Mouse (Mus musculus) thymus, postnatal 0 days (tissue): ENCODE data around the gene Arap1. TPM values are rescaled to one million over a fixed set of nuclear protein-coding genes. Genes with fewer than 3 reads are reported as not detected.

ENCODE experiments used
- DNase-seq: peaks from one replicate; pipeline ENCODE4 v3.0.0-alpha.2; 2015; ENCODE audit warnings: low spot score
- polyA plus RNA-seq: library from polyadenylated mRNA; unstranded; fragments of >200 nt; fragmentation: Nextera tagmentation; extraction: Ambion mirVana; gene quantifications from 2 replicates; pipeline ENCODE4 v1.2.1, GENCODE M21; 2015

Arap1 gene
- polyA plus RNA-seq, 1 experiment from 2014 or later = 31.1 TPM

GRCm38 (mm10) chr7:101326006-101326405 is 21.9 kb upstream of the Arap1 start:
- DNase-seq = no peak

- DNase-seq = no peak
Observed at GRCm38 (mm10) chr7:101327263-101327662, 20.6 kb upstream of the Arap1 start.

GRCm38 (mm10) chr7:101327786-101328185 is 20.1 kb upstream of the Arap1 start:
- DNase-seq = no peak

GRCm38 (mm10) chr7:101328621-101329158 is 19.2 kb upstream of the Arap1 start:
- no peak for DNase-seq

GRCm38 (mm10) chr7:101329606-101330005 is 18.3 kb upstream of the Arap1 start:
- DNase-seq = no peak

- no peak for DNase-seq
Observed at GRCm38 (mm10) chr7:101330074-101330840, 17.6 kb upstream of the Arap1 start.

- DNase-seq = no peak
Observed at GRCm38 (mm10) chr7:101330841-101331173, 17.1 kb upstream of the Arap1 start.

GRCm38 (mm10) chr7:101332045-101332831 is 15.6 kb upstream of the Arap1 start:
- DNase-seq = no peak

- DNase-seq = no peak
Observed at GRCm38 (mm10) chr7:101335228-101335627, 12.6 kb upstream of the Arap1 start.

GRCm38 (mm10) chr7:101336686-101337085 is 11.2 kb upstream of the Arap1 start:
- DNase-seq = no peak

GRCm38 (mm10) chr7:101337401-101337800 is 10.5 kb upstream of the Arap1 start:
- no peak for DNase-seq

GRCm38 (mm10) chr7:101341405-101341804 is 6.5 kb upstream of the Arap1 start:
- peak; percentile 69 for DNase-seq

GRCm38 (mm10) chr7:101343135-101343534 is 4.7 kb upstream of the Arap1 start:
- DNase-seq = no peak

GRCm38 (mm10) chr7:101344892-101345291 is 3.0 kb upstream of the Arap1 start:
- no peak for DNase-seq

- no peak for DNase-seq
Observed at GRCm38 (mm10) chr7:101346991-101347390, 876 bp upstream of the Arap1 start.

GRCm38 (mm10) chr7:101348312-101348711 is 445 bp downstream of the Arap1 start:
- no peak for DNase-seq

- DNase-seq = no peak
Observed at GRCm38 (mm10) chr7:101349861-101350260, 2.0 kb downstream of the Arap1 start.

GRCm38 (mm10) chr7:101352404-101352803 is 4.5 kb downstream of the Arap1 start:
- no peak for DNase-seq

GRCm38 (mm10) chr7:101354423-101354822 is 6.6 kb downstream of the Arap1 start:
- no peak for DNase-seq

- DNase-seq = no peak
Observed at GRCm38 (mm10) chr7:101355551-101356100, 7.8 kb downstream of the Arap1 start.

GRCm38 (mm10) chr7:101356868-101357267 is 9.0 kb downstream of the Arap1 start:
- DNase-seq = no peak

- no peak for DNase-seq
Observed at GRCm38 (mm10) chr7:101360406-101360805, 12.5 kb downstream of the Arap1 start.
